Mouse (Mus musculus): ENCODE data around the gene Zfhx3. TPM values are rescaled to one million over a fixed set of nuclear protein-coding genes. Genes with fewer than 3 reads are reported as not detected.

The Zfhx3 gene
- total and polyA plus RNA-seq, 2 experiments, result 1.3 to 1.5 TPM

DNA sequence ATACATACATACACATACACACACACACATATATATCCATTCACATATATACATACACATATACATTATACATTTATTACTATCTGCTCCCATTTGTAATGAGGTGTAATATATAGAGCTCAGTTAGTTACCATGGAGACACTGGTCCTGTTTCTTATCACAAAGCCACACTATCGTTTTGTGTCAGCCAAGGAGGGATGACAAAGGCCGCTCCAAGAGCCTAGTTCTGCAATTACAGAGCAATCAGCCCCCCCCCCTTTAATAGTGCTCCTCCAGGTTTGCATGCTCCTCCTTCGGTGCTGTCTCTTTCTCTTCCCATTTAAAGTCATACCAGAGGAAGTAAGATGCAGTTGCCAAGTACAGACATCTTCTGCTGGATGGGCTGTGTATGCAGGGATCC, 1054.9 kb downstream of the Zfhx3 start:
- whole genome bisulfite sequencing, result 71% methylated on average over 3 of the region's 3 CpGs

DNA sequence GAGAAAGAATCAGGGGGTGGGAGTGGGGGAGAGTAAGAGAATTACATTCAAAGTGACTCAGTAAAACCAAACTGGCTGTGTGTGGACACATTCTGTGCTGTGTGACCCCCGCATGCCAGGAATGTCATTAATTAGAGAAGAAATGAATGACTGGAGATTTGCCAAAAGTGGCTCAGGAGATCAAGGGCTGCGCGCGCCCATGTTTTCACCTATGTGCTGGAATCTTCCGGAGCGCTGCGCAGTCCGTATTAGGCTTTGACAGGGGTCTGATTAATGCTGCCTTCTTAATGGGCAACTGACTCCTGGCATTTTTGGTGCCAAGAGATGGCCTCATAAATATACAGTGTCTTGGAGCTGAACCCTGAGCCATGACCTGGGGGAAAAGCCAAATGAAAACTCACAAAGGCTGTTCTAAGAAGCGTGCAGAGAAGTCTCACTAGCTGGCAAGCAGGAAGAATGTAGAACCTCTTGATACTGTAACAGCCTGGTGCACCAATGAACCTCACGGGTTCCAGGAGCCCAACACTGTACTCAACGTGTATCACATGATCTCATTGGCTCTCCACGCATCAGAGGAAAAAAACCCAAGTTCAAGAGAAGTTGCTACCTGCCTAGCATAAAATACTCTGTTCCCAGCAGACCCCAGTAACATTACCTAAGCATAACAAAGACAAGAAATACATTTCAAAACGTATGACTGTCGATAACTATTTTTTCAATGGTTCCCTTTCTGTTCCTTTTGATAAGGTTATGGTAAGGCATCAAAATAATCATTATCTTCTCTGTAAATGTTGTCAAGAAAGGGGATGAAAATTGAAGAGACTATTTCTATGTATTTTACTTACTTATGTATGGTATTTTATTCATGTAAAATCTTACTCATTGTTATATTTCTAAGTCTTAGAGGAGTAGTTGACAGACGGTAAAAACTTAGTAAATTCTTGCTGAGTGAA, 1057.1 kb downstream of the Zfhx3 start:
- Histone ChIP-seq H3K79me2 (ENCODE audit: control insufficient read depth, insufficient read depth, low read length) (no peaks in the 10 kb centered on the region), H3K9ac (ENCODE audit: low read depth, low read length) (no peak overlapping the region), H3K36me3 (ENCODE audit: control insufficient read depth, insufficient read depth, low read length) (no peaks in the 10 kb centered on the region), H3K4me3 (ENCODE audit: insufficient read depth, low read depth, low read length) (no peak overlapping the region), H3K4me1 (ENCODE audit: control insufficient read depth, insufficient read depth, low read length) (peaks cover 1% of the 10 kb centered on the region; the same call in 1 of the 2 replicates), H3K27me3 (ENCODE audit: control insufficient read depth, insufficient read depth, low read length) (no peaks in the 10 kb centered on the region), H3K27ac (replicated peaks; ENCODE audit: insufficient read depth, low read depth, low read length) (no peak overlapping the region)
- DNase-seq (ENCODE audit: extremely low read depth, low read depth, low spot score), result no peak
- 89% methylated on average over 15 of the region's 15 CpGs for WGBS
- no peak for TF ChIP-seq POLR2A (IDR thresholded peaks at IDR 0.05; ENCODE audit: extremely low read depth, insufficient read depth, low read length)
- no peak for TF ChIP-seq CTCF (IDR thresholded peaks at IDR 0.05; ENCODE audit: low read depth, low read length)

More for the DNA sequence above, 1054.9 kb downstream of the Zfhx3 start:
- H3K4me1 ChIP-seq (ENCODE audit: control insufficient read depth, insufficient read depth, low read length), result peaks cover 12% of the 10 kb centered on the region
- no peaks in the 10 kb centered on the region for H3K27me3 ChIP-seq (ENCODE audit: control insufficient read depth, insufficient read depth, low read length)
- no peak for DNase-seq (ENCODE audit: extremely low read depth, low read depth, low spot score)
- no peak overlapping the region for H3K9ac ChIP-seq (ENCODE audit: low read depth, low read length)
- TF ChIP-seq POLR2A (IDR thresholded peaks at IDR 0.05; ENCODE audit: extremely low read depth, insufficient read depth, low read length) (no peak), CTCF (IDR thresholded peaks at IDR 0.05; ENCODE audit: low read depth, low read length) (no peak)
- H3K79me2 ChIP-seq (ENCODE audit: control insufficient read depth, insufficient read depth, low read length), result no peaks in the 10 kb centered on the region
- H3K36me3 ChIP-seq (ENCODE audit: control insufficient read depth, insufficient read depth, low read length), result no peaks in the 10 kb centered on the region
- H3K27ac ChIP-seq (replicated peaks; ENCODE audit: insufficient read depth, low read depth, low read length), result no peak overlapping the region
- no peak overlapping the region for H3K4me3 ChIP-seq (ENCODE audit: insufficient read depth, low read depth, low read length)

DNA sequence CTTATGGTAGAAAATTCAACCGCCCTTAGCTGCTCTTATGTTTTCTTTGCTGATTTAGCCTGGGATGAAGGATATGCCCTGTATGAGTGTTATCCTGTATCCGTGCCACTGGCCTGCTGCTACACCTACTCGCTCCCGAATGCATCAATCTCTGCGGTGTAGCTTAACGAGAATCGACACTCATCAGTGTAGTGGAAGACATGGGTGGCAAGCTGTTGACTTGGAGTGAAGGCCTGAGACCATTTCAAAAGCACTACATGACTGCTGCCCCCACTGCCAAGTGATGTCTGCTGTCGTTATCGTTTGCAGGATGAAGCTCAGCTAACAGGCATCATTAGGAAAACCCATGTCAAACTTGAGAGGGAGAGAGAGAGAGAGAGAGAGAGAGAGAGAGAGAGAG, 1058.6 kb downstream of the Zfhx3 start:
- no peak overlapping the region for H3K4me3 ChIP-seq (ENCODE audit: insufficient read depth, low read depth, low read length)
- no peak for DNase-seq (ENCODE audit: extremely low read depth, low read depth, low spot score)
- no peak overlapping the region for H3K27ac ChIP-seq (replicated peaks; ENCODE audit: insufficient read depth, low read depth, low read length)
- H3K36me3 ChIP-seq (ENCODE audit: control insufficient read depth, insufficient read depth, low read length), result no peaks in the 10 kb centered on the region
- TF ChIP-seq POLR2A (IDR thresholded peaks at IDR 0.05; ENCODE audit: extremely low read depth, insufficient read depth, low read length) (no peak), CTCF (IDR thresholded peaks at IDR 0.05; ENCODE audit: low read depth, low read length) (no peak)
- no peak overlapping the region for H3K9ac ChIP-seq (ENCODE audit: low read depth, low read length)
- H3K27me3 ChIP-seq (ENCODE audit: control insufficient read depth, insufficient read depth, low read length), result no peaks in the 10 kb centered on the region
- H3K4me1 ChIP-seq (ENCODE audit: control insufficient read depth, insufficient read depth, low read length), result no peaks in the 10 kb centered on the region
- H3K79me2 ChIP-seq (ENCODE audit: control insufficient read depth, insufficient read depth, low read length), result no peaks in the 10 kb centered on the region
- 92% methylated on average over 9 of the region's 9 CpGs for WGBS

GRCm38 (mm10) chr8:109001923-109002322, 1059.5 kb downstream of the Zfhx3 start:
- Histone ChIP-seq H3K4me3 (ENCODE audit: insufficient read depth, low read depth, low read length) (no peak overlapping the region), H3K9ac (ENCODE audit: low read depth, low read length) (no peak overlapping the region), H3K79me2 (ENCODE audit: control insufficient read depth, insufficient read depth, low read length) (no peaks in the 10 kb centered on the region), H3K4me1 (ENCODE audit: control insufficient read depth, insufficient read depth, low read length) (peaks cover 3% of the 10 kb centered on the region; the same call in 1 of the 2 replicates), H3K27ac (replicated peaks; ENCODE audit: insufficient read depth, low read depth, low read length) (no peak overlapping the region), H3K27me3 (ENCODE audit: control insufficient read depth, insufficient read depth, low read length) (no peaks in the 10 kb centered on the region), H3K36me3 (ENCODE audit: control insufficient read depth, insufficient read depth, low read length) (no peaks in the 10 kb centered on the region)
- 81% methylated on average over 5 of the region's 5 CpGs for WGBS
- no peak for DNase-seq (ENCODE audit: extremely low read depth, low read depth, low spot score)
- TF ChIP-seq POLR2A (IDR thresholded peaks at IDR 0.05; ENCODE audit: extremely low read depth, insufficient read depth, low read length) (no peak), CTCF (IDR thresholded peaks at IDR 0.05; ENCODE audit: low read depth, low read length) (no peak)

DNA sequence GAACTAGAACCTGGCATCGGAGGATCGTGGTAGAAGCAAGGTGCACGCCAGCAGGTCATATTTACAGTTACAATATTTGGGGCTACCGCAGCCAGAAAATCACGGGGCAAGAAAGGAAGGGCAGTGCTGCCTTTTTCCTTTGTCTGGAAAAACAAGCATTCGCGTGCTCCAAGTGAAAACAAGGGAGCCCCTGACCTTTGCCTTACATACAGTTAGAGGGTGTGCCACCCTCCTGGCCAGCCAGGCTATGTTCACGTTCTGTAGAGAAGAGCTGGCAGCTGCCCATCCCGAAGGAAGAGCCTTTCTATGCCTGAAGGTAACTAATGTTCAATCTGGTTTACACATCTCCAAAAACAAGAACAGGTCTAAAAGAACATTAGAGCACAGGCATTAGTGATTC, 1064.5 kb downstream of the Zfhx3 start:
- Histone ChIP-seq H3K27ac (replicated peaks; ENCODE audit: insufficient read depth, low read depth, low read length) (no peak overlapping the region), H3K4me3 (ENCODE audit: insufficient read depth, low read depth, low read length) (no peak overlapping the region), H3K9ac (ENCODE audit: low read depth, low read length) (no peak overlapping the region), H3K36me3 (ENCODE audit: control insufficient read depth, insufficient read depth, low read length) (no peaks in the 10 kb centered on the region), H3K79me2 (ENCODE audit: control insufficient read depth, insufficient read depth, low read length) (no peaks in the 10 kb centered on the region), H3K27me3 (ENCODE audit: control insufficient read depth, insufficient read depth, low read length) (no peaks in the 10 kb centered on the region), H3K4me1 (ENCODE audit: control insufficient read depth, insufficient read depth, low read length) (peaks cover 3% of the 10 kb centered on the region; the same call in 1 of the 2 replicates)
- TF ChIP-seq POLR2A (IDR thresholded peaks at IDR 0.05; ENCODE audit: extremely low read depth, insufficient read depth, low read length) (no peak), CTCF (IDR thresholded peaks at IDR 0.05; ENCODE audit: low read depth, low read length) (no peak)
- DNase-seq (ENCODE audit: extremely low read depth, low read depth, low spot score), result peak; percentile 70
- WGBS, result 25% methylated on average over 9 of the region's 9 CpGs
